Mouse (Mus musculus) adrenal gland, adult 2 months (tissue): Measurements from ENCODE around the gene Reln. TPM values are rescaled to one million over a fixed set of nuclear protein-coding genes. Genes with fewer than 3 reads are reported as not detected.

Experiments used
- DNase-seq: peaks from one replicate; pipeline ENCODE4 v3.0.0; 2021
- polyA plus RNA-seq: library from polyadenylated mRNA; depleted of rRNA; stranded (reverse); fragments of >200 nt; gene quantifications from 2 replicates; pipeline ENCODE4 v1.2.3, GENCODE M21; 2012; rRNA removed
- total RNA-seq, 2 experiments: library from RNA; stranded (reverse); gene quantifications; 2 replicates each; pipeline ENCODE4 v1.2.3; 2021

The Reln gene
- total and polyA plus RNA-seq, 3 experiments, result 1.5 to 2.3 (median 2.0) TPM

DNA sequence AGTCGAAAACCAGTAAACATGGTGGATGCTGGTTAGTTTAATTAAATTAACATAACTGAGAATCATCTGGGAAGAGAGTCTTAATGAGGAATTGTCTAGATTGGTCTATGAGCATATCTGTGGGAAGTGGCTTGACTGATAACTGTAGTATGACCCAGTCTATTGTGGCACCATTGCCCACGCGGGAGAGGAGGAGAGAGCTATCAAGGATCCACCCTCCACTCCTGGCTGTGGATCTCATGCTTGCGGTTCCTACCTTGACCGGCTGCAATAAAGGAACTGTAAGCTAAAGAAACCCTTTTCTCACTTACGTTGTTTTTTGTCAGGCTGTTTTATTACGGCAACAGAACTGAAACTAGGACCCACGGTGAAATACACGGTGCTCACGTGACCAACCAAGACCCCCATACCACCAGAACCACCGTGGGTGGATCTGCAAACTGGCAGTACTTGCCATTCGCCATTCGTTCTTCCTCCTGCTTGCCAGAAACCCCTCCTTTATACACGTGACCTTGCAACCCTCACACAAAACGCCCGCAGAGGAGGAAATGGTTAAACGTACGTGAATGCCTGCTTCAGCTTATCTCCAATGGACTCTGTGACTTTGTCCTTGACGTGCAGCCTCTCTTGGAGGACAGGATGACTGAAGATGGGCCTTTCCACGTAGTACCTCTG is 497.7 kb downstream of the Reln start:
- DNase-seq, result no peak

DNA sequence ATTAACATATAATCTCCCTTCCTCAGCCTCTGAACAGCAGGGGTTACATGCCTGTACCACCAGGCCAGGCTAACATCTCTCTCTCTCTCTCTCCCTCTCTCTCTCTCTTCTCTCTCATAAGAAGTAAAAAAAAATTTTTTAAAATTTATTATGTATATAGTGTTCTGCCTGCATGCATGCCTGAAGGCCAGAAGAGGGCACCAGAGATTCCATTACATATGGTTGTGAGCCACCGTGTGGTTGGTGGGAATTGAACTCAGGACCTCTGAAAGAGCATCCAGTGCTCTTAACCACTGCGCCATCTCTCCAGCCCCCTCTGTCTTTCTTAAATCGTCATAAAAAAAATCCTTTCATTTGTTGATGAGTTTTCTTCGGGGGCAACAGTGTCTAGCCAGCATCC is 499.8 kb downstream of the Reln start:
- DNase-seq, result no peak

Other genes with a start within 250 kb of the Reln start
- gene Orc5, start 205.7 kb upstream of the Reln start, total RNA-seq, result 10 to 100 TPM; 15.2 to 17.1 TPM
- 0.61 and 1.7 TPM in 2 replicates for gene Orc5, start 205.7 kb upstream of the Reln start, polyA plus RNA-seq